Mouse (Mus musculus) lung, postnatal 4 days (tissue): Measurements from ENCODE around the gene Rpl23a.

ENCODE experiments used
- DNase-seq, 2 experiments: peaks; one replicate each; pipeline ENCODE4 v3.0.0; 2021

Gene Rpl23a

DNA sequence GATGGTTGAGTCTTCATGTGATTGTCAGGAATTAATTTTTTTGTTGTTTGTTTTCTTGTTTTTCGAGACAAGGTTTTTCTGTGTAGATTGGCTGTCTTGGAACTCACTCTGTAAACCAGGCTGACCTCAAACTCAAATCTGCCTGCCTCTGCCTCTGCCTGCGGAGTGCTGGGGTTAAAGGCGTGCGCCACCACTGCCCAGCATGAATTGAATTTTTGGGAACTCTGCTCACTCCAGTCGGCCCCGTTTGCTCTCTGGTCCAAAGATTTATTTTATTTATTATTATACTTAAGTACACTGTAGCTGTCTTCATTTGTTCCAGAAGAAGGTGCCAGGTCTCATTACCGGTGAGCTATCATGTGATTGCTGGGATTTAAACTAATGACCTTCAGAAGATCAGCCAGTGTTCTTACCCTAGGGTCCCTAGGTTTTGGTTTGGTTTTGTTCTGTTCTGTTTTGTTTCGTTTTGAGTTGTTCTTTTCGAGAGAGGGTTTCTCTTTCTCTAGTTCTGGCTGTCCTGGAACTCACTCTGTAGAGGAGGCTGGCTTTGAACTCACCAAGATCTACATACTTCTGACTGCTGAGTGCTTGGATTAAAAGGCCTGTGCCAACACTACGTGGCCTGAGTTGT is 615 bp upstream of the Rpl23a start:
- DNase-seq = no peak

GRCm38 (mm10) chr11:78182450-78182849 is 934 bp downstream of the Rpl23a start:
- no peak for DNase-seq

DNA sequence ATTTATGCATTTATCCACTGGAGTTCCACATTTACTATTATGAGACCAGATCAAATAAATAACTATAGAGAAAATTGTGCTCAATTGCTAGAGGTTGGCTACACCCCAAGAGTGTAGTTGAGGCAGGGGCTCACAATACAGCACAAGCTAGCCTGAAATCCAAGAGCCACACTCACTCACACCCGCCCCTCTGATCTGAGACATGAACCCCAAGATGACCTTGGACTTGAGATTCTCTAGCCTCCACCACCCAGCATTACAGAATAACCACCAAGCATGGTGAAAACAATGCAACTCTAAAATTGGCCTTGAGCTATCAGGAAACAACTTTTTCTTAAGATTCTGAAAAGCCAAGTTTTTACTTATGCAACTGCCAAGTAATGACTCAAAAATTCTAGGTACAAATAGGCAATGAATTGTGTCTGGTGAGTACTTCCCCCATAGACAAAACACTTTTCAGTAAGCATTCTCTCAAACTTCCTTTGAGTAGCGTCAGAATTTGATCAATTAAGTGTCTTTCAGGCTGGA is 1.5 kb downstream of the Rpl23a start:
- no peak for DNase-seq

DNA sequence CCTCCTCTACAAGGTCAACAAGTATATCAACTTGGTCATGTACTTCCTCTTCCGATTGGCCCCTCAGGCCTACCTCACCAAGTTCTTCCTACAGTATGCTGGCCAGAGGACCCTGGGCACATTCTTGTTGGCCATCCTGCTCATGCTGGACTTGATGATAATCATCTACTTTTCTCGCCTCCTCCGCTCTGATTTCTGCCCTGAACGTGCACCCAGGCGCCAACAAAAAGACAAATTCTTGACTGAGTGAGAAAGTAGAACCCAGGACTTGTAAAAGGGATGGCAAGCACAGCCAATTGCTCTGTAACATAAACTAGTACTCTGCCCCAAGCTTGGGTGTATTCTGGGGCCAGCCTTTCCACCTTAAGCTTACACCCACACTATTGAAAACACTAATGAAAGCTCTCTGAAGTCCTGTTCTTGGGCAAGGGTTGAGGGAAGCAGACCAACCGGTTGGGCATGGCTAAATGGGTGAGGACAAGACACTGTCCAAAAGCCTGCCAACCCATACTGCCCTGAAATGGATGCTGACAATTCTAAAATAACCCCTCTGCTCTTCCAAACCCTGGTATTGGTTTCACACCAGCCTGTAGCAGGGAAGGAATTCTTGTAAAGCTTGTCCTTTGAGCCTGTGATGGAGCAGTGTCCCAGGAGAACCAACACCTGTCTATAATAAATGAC is 3.2 kb downstream of the Rpl23a start:
- DNase-seq = no peak

GRCm38 (mm10) chr11:78179438-78179999 is 3.9 kb downstream of the Rpl23a start:
- no peak for DNase-seq

- peak; percentile 68 to 69 for DNase-seq
Measured at GRCm38 (mm10) chr11:78178859-78179437, 4.4 kb downstream of the Rpl23a start.

DNA sequence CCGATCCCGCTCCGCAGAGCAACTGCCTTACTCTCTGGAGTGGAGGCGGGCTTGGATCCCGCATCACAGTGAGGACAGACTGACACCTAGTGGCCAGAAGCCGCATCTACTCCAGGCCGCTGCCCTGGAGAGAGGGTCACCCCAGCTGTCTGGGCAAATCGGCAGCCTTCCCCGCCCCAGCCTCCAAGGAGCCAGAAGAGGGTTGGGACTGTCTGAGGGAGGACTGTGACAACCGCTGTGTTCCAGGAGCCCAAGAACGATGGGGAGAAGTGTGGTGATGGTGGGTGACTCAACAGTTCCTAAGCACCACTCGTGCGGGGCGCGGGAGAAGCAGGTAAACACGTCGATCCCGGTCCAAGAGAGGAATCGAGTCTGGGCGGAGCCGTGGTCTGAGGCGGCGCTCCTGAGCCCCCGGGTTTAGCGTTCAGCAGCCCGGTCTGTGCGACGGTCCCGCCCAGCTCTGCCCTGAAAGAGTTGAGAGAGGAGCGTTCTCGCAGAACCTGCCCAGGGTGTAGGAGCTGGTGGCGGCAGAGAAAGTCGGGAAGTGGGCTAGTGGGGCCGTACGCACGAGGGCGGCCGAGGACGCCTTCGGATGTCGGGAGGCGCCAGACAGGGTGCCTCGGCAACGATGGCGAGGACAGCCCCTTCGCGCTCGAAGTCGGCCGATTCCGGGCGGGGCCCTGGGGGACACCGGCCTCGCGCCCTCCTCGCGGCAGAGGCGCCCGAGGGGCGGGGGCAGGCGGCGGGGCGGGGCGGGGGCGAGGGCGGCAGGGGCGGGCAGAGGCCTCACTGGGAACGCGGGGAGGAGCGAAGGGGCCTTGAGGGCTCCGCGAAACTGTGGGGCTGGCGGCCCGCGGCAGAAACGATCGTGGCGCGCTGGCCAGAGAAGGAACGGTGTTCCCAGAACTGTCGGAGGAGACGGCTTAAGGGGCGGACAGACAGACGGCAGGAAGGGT is 5.2 kb downstream of the Rpl23a start:
- peak; percentile 97 to 98 for DNase-seq

GRCm38 (mm10) chr11:78177437-78177836 is 5.9 kb downstream of the Rpl23a start:
- DNase-seq = peak; percentile 64 to 65

DNA sequence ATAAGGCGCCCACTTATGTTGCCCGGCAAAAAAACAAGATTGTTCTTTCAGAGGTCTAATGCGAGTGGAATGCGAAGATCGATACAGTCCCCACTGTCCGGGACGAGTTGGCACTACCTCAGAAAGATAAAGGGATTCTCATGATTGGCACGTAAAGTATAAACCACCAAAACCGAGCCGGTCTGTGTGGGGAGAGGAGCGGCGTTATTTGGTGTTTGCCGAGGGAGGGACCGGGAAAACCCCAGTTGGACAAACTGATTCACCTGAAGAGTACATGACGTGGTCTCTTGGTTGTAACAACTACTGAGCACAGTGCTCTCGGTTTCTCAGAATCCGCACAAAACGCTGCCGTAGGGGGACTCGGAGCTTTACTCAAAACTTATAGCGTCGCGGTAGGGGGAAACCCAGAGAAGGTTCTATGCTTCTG is 6.5 kb downstream of the Rpl23a start:
- DNase-seq = peak; percentile 29 to 35

- peak; percentile 94 for DNase-seq
Measured at GRCm38 (mm10) chr11:78176402-78176862, 7.0 kb downstream of the Rpl23a start, which contains the start of the genes Nek8 and Tlcd1. Gene Nek8, minus strand, starts transcription at chr11:78176675. Gene Tlcd1, plus strand, starts transcription at chr11:78176711.

DNA sequence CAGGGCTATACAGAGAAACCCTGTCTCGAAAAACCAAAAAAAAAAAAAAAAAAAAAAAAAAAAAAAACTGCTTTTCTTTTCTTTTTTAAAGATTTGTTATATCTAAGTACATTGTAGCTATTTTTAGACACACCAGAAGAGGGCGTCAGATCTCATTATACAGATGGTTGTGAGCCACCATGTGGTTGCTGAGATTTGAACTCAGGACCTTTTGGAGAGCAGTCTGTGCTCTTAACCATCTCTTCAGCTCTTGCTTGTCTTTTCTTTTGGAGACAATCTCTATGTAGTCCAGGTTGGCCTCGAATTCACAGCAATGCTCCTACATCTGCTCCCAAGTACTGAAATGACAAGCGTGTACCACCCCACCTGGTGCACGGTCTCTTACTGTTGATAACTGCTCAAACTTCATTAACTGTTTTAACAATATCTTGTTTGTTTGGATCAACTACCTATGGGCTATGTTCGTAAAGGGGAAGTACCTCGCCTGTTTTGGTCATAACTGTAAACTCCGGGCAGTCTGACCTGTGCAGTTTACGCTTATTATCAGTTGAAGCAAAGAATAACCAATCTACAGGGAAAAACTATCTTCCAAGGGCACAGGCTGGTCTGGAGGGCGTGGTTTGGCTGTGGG is 7.5 kb downstream of the Rpl23a start:
- DNase-seq = no peak

- no peak for DNase-seq
Measured at GRCm38 (mm10) chr11:78174506-78174905, 8.9 kb downstream of the Rpl23a start.

DNA sequence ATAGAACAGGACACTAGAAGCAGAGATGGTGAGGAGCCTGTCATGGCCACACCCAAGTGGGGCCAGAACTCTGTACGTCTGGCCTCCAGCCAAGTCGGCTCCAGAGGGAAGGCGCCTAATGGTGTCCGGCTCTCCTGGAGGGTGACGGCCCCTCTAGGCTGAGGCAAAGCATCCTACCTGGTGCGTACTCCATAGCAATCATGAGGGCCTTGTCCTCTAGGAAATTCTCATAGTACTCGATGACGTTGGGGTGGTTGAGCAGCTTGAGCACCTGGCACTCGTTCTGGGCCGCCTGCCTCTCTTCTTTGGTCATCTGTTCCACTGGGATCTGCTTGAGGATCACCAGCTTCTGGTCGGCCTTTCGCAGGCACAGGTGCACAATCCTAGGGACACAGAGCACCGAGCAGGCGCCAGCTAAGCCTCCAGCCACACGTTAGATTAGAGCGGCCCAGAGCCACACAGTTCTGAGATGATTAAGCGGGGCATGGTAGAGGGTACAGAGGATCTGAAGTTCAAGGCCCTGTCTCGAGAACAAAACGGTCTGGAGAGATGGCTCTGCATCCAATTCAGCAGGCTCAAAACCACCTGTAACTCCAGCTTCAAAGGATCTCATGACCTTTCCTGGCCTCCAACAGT is 10.5 kb downstream of the Rpl23a start:
- peak; percentile 46 to 62 for DNase-seq

GRCm38 (mm10) chr11:78172034-78172747 is 11.2 kb downstream of the Rpl23a start:
- peak; percentile 36 to 43 for DNase-seq

DNA sequence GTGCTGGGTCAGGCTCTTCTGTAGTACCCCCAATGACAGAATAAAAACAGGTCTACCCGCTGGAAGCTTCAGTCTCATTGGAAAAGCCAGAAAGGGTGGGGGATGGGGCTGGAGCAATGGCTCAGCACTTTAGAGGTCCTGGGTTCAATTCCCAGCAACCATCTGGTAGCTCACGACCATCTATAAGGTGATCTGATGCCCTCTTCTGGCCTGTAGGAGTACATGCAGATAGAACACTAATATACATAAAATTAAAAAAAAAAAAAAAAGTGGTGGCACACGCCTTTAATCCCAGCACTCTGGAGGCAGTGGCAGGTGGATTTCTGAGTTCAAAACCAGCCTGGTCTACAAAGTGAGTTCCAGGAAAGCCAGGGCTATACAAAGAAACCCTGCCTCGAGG is 12.1 kb downstream of the Rpl23a start:
- no peak for DNase-seq

DNA sequence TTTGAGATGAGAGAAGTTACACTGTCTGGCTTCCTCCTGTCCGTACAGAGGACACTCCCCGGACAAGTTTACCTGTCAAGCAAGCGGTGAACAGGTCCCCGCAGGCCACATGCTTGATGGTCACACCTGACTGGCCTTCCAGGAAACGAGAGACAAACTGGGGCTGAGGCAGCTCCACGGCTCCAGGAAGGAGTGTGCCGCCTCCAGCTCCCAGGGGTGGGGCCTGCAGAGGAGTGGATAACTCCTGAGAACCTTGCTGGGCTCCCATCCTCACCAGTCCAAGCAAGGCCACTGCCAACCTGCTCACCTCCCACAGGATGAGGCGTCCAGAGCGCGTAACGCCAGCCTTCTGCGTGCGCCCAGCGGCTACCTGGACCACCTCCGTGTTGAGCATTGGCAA is 13.1 kb downstream of the Rpl23a start:
- no peak for DNase-seq

GRCm38 (mm10) chr11:78168541-78169468 is 14.6 kb downstream of the Rpl23a start:
- DNase-seq = peak; percentile 27 to 28

DNA sequence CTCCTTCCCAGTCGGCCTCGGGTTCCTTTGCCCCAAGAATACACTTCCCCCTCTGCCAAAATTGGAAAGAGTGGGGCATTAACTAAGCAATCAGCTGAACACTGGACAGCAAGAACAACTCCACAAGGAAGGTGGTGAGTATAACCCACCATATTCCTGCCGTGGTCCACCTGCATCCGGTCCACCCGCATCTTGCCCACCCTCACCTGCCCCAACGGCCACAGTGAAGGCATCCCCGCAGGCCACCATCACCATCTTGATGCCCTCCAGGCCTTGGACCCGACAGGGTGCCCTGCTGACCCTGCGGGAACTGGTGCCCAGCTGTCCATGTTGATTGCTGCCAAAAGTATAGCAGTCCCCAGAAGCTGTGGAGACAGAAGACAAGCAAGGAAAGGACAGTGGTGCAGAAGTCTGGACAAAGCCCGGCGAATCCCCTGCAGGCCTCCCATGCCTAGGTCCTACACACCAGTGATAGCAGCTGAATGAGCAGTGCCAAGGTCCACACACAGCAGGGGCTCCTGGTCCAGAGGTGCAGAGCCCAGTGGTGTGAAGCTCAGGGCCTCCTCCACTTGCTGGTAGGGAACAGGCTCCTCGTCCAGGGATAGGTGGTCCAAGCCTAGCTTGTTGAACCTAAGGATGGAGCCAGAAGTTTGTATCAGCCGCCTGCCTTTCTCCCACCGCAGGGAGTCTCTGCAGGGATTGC is 16.0 kb downstream of the Rpl23a start:
- no peak for DNase-seq

DNA sequence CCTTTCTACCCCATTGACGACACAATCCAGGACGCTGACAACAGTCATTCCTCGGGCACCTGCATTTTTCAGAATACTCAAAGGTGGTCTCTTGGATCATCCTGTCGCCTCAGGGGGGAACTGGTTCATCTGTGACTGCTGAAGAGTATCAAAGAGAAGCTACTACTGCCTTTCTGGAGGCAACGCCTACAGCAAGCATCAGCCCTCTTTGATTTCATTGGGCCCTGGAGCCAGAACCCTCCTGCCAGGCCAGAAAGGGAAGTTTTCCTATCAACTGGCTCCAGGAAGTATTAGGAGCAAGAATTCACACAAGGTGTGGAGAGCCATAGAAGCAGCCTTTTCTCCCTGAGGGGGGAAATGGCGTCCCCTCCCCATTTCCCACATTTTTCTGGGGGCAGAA is 16.7 kb downstream of the Rpl23a start:
- no peak for DNase-seq
